Mouse (Mus musculus): ENCODE data around the gene Clic3. TPM values are rescaled to one million over a fixed set of nuclear protein-coding genes. Genes with fewer than 3 reads are reported as not detected.

The Clic3 gene
- polyA plus RNA-seq, 1 experiment from 2014 or later, result 1.1 TPM

GRCm38 (mm10) chr2:25433101-25433500, 23.5 kb upstream of the Clic3 start:
- WGBS, result 92% methylated on average over 17 of the region's 17 CpGs
- no peak overlapping the region for H3K9ac ChIP-seq (ENCODE audit: low read length)
- peaks cover 16% of the 10 kb centered on the region for H3K4me1 ChIP-seq (ENCODE audit: control insufficient read depth, insufficient read depth, low read length)
- H3K27ac ChIP-seq (ENCODE audit: low read depth, low read length), result no peak overlapping the region
- ATAC-seq (no peak), DNase-seq (ENCODE audit: low spot score) (no peak)
- H3K27me3 ChIP-seq (replicated peaks; ENCODE audit: control insufficient read depth, insufficient read depth, low read length), result no peaks in the 10 kb centered on the region
- H3K36me3 ChIP-seq (ENCODE audit: control insufficient read depth, insufficient read depth, low read length), result peaks cover 51% of the 10 kb centered on the region
- H3K4me3 ChIP-seq (ENCODE audit: low read depth, low read length), result no peak overlapping the region
- no peaks in the 10 kb centered on the region for H3K9me3 ChIP-seq (replicated peaks; ENCODE audit: control insufficient read depth, low read length)
- no peak overlapping the region for H3K4me2 ChIP-seq (ENCODE audit: low read length)

- Histone ChIP-seq H3K4me1 (ENCODE audit: control insufficient read depth, insufficient read depth, low read length) (peaks cover 14% of the 10 kb centered on the region), H3K9ac (ENCODE audit: low read length) (no peak overlapping the region), H3K27ac (ENCODE audit: low read depth, low read length) (no peak overlapping the region), H3K4me2 (ENCODE audit: low read length) (no peak overlapping the region), H3K36me3 (ENCODE audit: control insufficient read depth, insufficient read depth, low read length) (peaks cover 63% of the 10 kb centered on the region), H3K4me3 (ENCODE audit: low read depth, low read length) (no peak overlapping the region), H3K9me3 (replicated peaks; ENCODE audit: control insufficient read depth, low read length) (no peaks in the 10 kb centered on the region), H3K27me3 (replicated peaks; ENCODE audit: control insufficient read depth, insufficient read depth, low read length) (no peaks in the 10 kb centered on the region)
- DNase-seq (ENCODE audit: low spot score) (no peak), ATAC-seq (no peak)
- 88% methylated on average over 8 of the region's 8 CpGs for WGBS
Observed at GRCm38 (mm10) chr2:25434292-25434691, 22.3 kb upstream of the Clic3 start.

- H3K4me3 ChIP-seq (ENCODE audit: low read depth, low read length), result no peak overlapping the region
- DNase-seq (ENCODE audit: low spot score) (no peak), ATAC-seq (no peak)
- 96% methylated on average over 10 of the region's 10 CpGs for WGBS
- no peaks in the 10 kb centered on the region for H3K27me3 ChIP-seq (replicated peaks; ENCODE audit: control insufficient read depth, insufficient read depth, low read length)
- H3K9me3 ChIP-seq (replicated peaks; ENCODE audit: control insufficient read depth, low read length), result no peaks in the 10 kb centered on the region
- H3K9ac ChIP-seq (ENCODE audit: low read length), result no peak overlapping the region
- H3K36me3 ChIP-seq (ENCODE audit: control insufficient read depth, insufficient read depth, low read length), result peaks cover 81% of the 10 kb centered on the region
- no peak overlapping the region for H3K4me2 ChIP-seq (ENCODE audit: low read length)
- no peak overlapping the region for H3K27ac ChIP-seq (ENCODE audit: low read depth, low read length)
- no peaks in the 10 kb centered on the region for H3K4me1 ChIP-seq (ENCODE audit: control insufficient read depth, insufficient read depth, low read length)
Observed at GRCm38 (mm10) chr2:25436286-25436820, 20.3 kb upstream of the Clic3 start.

GRCm38 (mm10) chr2:25441067-25441466, 15.6 kb upstream of the Clic3 start:
- WGBS, result 89% methylated on average over 20 of the region's 20 CpGs
- no peak overlapping the region for H3K9ac ChIP-seq (ENCODE audit: low read length)
- H3K4me3 ChIP-seq (ENCODE audit: low read depth, low read length), result no peak overlapping the region
- ATAC-seq (no peak), DNase-seq (ENCODE audit: low spot score) (no peak)
- no peaks in the 10 kb centered on the region for H3K27me3 ChIP-seq (replicated peaks; ENCODE audit: control insufficient read depth, insufficient read depth, low read length)
- H3K4me2 ChIP-seq (ENCODE audit: low read length), result no peak overlapping the region
- H3K9me3 ChIP-seq (replicated peaks; ENCODE audit: control insufficient read depth, low read length), result no peaks in the 10 kb centered on the region
- H3K36me3 ChIP-seq (ENCODE audit: control insufficient read depth, insufficient read depth, low read length), result peaks cover 95% of the 10 kb centered on the region
- H3K4me1 ChIP-seq (ENCODE audit: control insufficient read depth, insufficient read depth, low read length), result no peaks in the 10 kb centered on the region
- H3K27ac ChIP-seq (ENCODE audit: low read depth, low read length), result no peak overlapping the region

GRCm38 (mm10) chr2:25442682-25443081, 14.0 kb upstream of the Clic3 start:
- ATAC-seq (no peak), DNase-seq (ENCODE audit: low spot score) (no peak)
- H3K36me3 ChIP-seq (ENCODE audit: control insufficient read depth, insufficient read depth, low read length), result peaks cover 95% of the 10 kb centered on the region
- H3K27ac ChIP-seq (ENCODE audit: low read depth, low read length), result no peak overlapping the region
- no peak overlapping the region for H3K4me3 ChIP-seq (ENCODE audit: low read depth, low read length)
- H3K27me3 ChIP-seq (replicated peaks; ENCODE audit: control insufficient read depth, insufficient read depth, low read length), result no peaks in the 10 kb centered on the region
- no peak overlapping the region for H3K4me2 ChIP-seq (ENCODE audit: low read length)
- H3K9ac ChIP-seq (ENCODE audit: low read length), result no peak overlapping the region
- no peaks in the 10 kb centered on the region for H3K4me1 ChIP-seq (ENCODE audit: control insufficient read depth, insufficient read depth, low read length)
- no peaks in the 10 kb centered on the region for H3K9me3 ChIP-seq (replicated peaks; ENCODE audit: control insufficient read depth, low read length)
- 92% methylated on average over 14 of the region's 14 CpGs for WGBS

GRCm38 (mm10) chr2:25450853-25451647, 5.6 kb upstream of the Clic3 start:
- no peaks in the 10 kb centered on the region for H3K9me3 ChIP-seq (replicated peaks; ENCODE audit: control insufficient read depth, low read length)

GRCm38 (mm10) chr2:25452951-25453350, 3.7 kb upstream of the Clic3 start:
- H3K9ac ChIP-seq (ENCODE audit: low read length), result no peak overlapping the region
- 42% methylated on average over 1 of the region's 1 CpGs for WGBS
- ATAC-seq, result no peak
- no peaks in the 10 kb centered on the region for H3K27me3 ChIP-seq (replicated peaks; ENCODE audit: control insufficient read depth, insufficient read depth, low read length)
- H3K36me3 ChIP-seq (ENCODE audit: control insufficient read depth, insufficient read depth, low read length), result peaks cover 19% of the 10 kb centered on the region
- no peaks in the 10 kb centered on the region for H3K4me1 ChIP-seq (ENCODE audit: control insufficient read depth, insufficient read depth, low read length)
- no peak for DNase-seq (ENCODE audit: low spot score)
- H3K27ac ChIP-seq (ENCODE audit: low read depth, low read length), result no peak overlapping the region
- H3K4me2 ChIP-seq (ENCODE audit: low read length), result no peak overlapping the region
- no peak overlapping the region for H3K4me3 ChIP-seq (ENCODE audit: low read depth, low read length)
- no peaks in the 10 kb centered on the region for H3K9me3 ChIP-seq (replicated peaks; ENCODE audit: control insufficient read depth, low read length)

More at GRCm38 (mm10) chr2:25450853-25451647, 5.6 kb upstream of the Clic3 start:
- no peak for DNase-seq (ENCODE audit: low spot score)
- Histone ChIP-seq H3K27me3 (replicated peaks; ENCODE audit: control insufficient read depth, insufficient read depth, low read length) (no peaks in the 10 kb centered on the region), H3K4me1 (ENCODE audit: control insufficient read depth, insufficient read depth, low read length) (no peaks in the 10 kb centered on the region), H3K27ac (ENCODE audit: low read depth, low read length) (no peak overlapping the region), H3K9ac (ENCODE audit: low read length) (no peak overlapping the region), H3K36me3 (ENCODE audit: control insufficient read depth, insufficient read depth, low read length) (peaks cover 30% of the 10 kb centered on the region), H3K4me3 (ENCODE audit: low read depth, low read length) (no peak overlapping the region), H3K4me2 (ENCODE audit: low read length) (no peak overlapping the region)
- 86% methylated on average over 8 of the region's 8 CpGs for WGBS
- no peak for ATAC-seq

GRCm38 (mm10) chr2:25457022-25457896, 621 bp downstream of the Clic3 start:
- H3K4me2 ChIP-seq (ENCODE audit: low read length), result no peak overlapping the region
- no peaks in the 10 kb centered on the region for H3K27me3 ChIP-seq (replicated peaks; ENCODE audit: control insufficient read depth, insufficient read depth, low read length)
- no peak overlapping the region for H3K27ac ChIP-seq (ENCODE audit: low read depth, low read length)
- peaks cover 20% of the 10 kb centered on the region for H3K36me3 ChIP-seq (ENCODE audit: control insufficient read depth, insufficient read depth, low read length)
- H3K9me3 ChIP-seq (replicated peaks; ENCODE audit: control insufficient read depth, low read length), result no peaks in the 10 kb centered on the region
- no peak overlapping the region for H3K9ac ChIP-seq (ENCODE audit: low read length)
- no peak for ATAC-seq
- DNase-seq (ENCODE audit: low spot score), result no peak
- peaks cover 11% of the 10 kb centered on the region for H3K4me1 ChIP-seq (ENCODE audit: control insufficient read depth, insufficient read depth, low read length)
- 88% methylated on average over 9 of the region's 9 CpGs for WGBS
- H3K4me3 ChIP-seq (ENCODE audit: low read depth, low read length), result no peak overlapping the region

All from forebrain, embryonic 14.5 days (tissue).